Mouse (Mus musculus): Measurements from ENCODE around the gene Rab37. TPM values are rescaled to one million over a fixed set of nuclear protein-coding genes. Genes with fewer than 3 reads are reported as not detected.

Gene Rab37
- polyA plus RNA-seq, 1 experiment from 2014 or later, result 3.7 TPM

DNA sequence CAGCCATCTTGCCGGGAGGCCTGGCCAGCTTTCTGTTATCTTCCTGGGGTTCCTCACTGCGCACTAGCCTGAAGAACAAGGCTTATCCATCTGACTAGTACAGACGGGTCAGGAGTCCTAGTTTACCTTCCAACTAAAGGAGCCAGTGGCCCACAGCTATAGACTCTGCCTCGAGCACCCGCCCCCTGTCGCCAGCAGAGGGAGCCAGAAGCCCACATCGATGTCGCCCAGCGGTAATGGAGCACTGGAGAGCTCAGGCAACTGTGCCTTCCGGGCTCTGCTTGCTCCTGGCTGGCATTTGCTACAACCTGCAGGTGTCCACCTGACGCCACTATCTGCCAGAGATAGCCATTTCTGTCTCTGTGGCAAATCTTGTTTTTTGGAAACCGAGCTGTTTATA, 111.1 kb downstream of the Rab37 start:
- H3K4me3 ChIP-seq (ENCODE audit: low read length), result no peak overlapping the region
- H3K4me1 ChIP-seq (ENCODE audit: control insufficient read depth, insufficient read depth, low read length), result no peaks in the 10 kb centered on the region
- peaks cover 25% of the 10 kb centered on the region for H3K36me3 ChIP-seq (ENCODE audit: control insufficient read depth, insufficient read depth)
- H3K27ac ChIP-seq (ENCODE audit: low read length), result no peak overlapping the region
- ATAC-seq (replicated peaks; ENCODE audit: extremely low read depth, insufficient read depth, low FRiP score), result peak; percentile 83
- no peaks in the 10 kb centered on the region for H3K9me3 ChIP-seq (replicated peaks; ENCODE audit: control insufficient read depth, low read length)
- H3K4me2 ChIP-seq (ENCODE audit: low read depth, low read length), result no peak overlapping the region
- 13% methylated on average over 12 of the region's 12 CpGs for WGBS
- H3K27me3 ChIP-seq (ENCODE audit: control insufficient read depth, insufficient read depth, low read length), result no peaks in the 10 kb centered on the region
- no peak overlapping the region for H3K9ac ChIP-seq (ENCODE audit: low read length)

DNA sequence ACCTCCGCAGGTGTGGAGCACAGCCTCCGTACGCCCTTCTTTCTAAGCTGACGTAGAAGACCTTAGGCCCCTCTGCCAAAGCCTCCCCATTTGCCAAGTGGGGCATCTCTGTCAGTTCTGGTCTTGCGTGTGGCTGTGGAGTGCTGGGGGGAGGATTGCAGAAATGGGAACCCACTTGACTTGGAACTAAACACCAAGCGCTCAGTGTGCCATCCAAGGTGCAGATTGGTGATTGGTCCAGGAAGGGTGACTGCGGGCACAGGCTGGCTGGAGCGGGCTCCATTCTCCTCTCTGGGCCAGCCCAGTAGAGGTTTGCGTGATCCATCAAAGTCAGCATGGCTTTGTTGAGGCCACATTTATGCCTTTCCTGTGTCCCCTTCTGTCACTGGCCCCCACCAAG, 111.5 kb downstream of the Rab37 start:
- 91% methylated on average over 9 of the region's 9 CpGs for WGBS
- Histone ChIP-seq H3K36me3 (ENCODE audit: control insufficient read depth, insufficient read depth) (peaks cover 23% of the 10 kb centered on the region), H3K4me3 (ENCODE audit: low read length) (no peak overlapping the region), H3K27ac (ENCODE audit: low read length) (no peak overlapping the region), H3K4me1 (ENCODE audit: control insufficient read depth, insufficient read depth, low read length) (no peaks in the 10 kb centered on the region), H3K27me3 (ENCODE audit: control insufficient read depth, insufficient read depth, low read length) (no peaks in the 10 kb centered on the region), H3K9ac (ENCODE audit: low read length) (no peak overlapping the region), H3K4me2 (ENCODE audit: low read depth, low read length) (no peak overlapping the region), H3K9me3 (replicated peaks; ENCODE audit: control insufficient read depth, low read length) (no peaks in the 10 kb centered on the region)
- no peak for ATAC-seq (replicated peaks; ENCODE audit: extremely low read depth, insufficient read depth, low FRiP score)

DNA sequence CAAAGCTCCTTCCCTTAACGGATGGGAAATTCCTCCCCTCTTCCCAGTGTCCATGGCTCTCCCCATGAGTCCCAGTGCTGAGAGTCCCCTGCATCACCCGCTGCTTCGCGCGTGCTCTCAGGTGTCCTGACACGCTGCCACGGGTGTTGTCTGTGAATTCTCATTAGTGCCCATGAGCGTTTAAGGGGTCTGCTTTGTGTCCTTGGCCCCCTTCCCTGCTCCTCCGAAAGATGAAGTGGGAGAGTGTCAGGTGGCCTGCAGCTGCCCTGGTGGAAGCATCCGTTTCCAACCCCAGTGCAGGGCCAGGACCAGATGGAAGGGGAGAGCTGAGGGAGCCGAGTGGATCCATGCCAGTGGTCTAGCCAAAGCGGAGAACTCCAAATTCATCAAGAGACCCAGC, 116.9 kb downstream of the Rab37 start:
- Histone ChIP-seq H3K36me3 (ENCODE audit: control insufficient read depth, insufficient read depth) (peaks cover 13% of the 10 kb centered on the region), H3K27ac (ENCODE audit: low read length) (no peak overlapping the region), H3K9ac (ENCODE audit: low read length) (no peak overlapping the region), H3K4me2 (ENCODE audit: low read depth, low read length) (no peak overlapping the region), H3K27me3 (ENCODE audit: control insufficient read depth, insufficient read depth, low read length) (no peaks in the 10 kb centered on the region), H3K4me3 (ENCODE audit: low read length) (no peak overlapping the region), H3K9me3 (replicated peaks; ENCODE audit: control insufficient read depth, low read length) (no peaks in the 10 kb centered on the region), H3K4me1 (ENCODE audit: control insufficient read depth, insufficient read depth, low read length) (peaks cover 6% of the 10 kb centered on the region; the same call in 1 of the 2 replicates)
- ATAC-seq (replicated peaks; ENCODE audit: extremely low read depth, insufficient read depth, low FRiP score), result no peak
- WGBS, result 81% methylated on average over 12 of the region's 12 CpGs

DNA sequence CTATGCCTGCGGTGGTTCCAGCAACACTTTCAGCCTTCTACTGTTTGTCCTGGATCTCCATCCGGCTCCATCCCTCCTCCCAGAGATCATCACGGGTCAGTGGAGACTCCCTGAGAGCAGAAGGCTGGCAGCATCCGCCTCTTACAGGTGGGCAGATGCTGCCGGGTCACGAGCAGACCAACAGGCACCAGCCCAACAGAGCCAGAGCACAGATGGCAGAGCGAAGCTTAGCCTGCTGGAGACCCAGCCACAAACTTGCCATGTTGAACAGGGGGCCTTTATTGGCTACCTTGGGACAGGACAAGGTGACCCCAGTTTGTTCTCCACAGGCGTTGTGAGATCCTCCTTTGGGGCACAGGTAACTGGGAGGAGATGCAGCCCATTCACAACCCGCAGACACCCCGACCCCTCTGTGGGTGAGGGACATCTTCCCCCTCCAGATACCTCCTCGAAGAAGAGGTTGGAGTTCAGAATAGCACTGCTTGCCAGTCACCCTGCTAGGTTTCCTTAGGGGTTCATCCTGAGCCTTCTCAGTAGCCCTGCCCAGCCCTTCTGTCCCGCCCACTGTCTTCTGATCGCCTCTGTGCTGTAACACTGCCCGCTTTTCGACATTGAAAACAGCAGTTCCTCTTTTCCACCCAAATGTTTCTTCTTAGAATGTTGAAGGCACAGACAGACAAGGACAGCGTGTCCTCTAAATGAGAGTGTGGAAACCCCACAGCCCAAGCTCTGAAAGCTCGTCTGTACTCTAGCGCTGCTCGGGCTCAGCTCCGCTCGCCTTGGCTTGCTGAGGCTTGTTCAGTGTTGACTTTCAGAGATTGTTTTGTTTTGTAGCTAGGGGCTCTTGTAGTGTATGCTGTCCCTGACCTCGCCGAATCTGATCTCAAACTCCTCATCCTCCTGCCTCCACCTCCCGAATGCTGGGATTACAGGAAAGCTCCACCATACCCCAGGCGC, 117.8 kb downstream of the Rab37 start:
- Histone ChIP-seq H3K4me2 (ENCODE audit: low read depth, low read length) (no peak overlapping the region), H3K4me3 (ENCODE audit: low read length) (no peak overlapping the region), H3K27ac (ENCODE audit: low read length) (no peak overlapping the region), H3K9ac (ENCODE audit: low read length) (no peak overlapping the region), H3K9me3 (replicated peaks; ENCODE audit: control insufficient read depth, low read length) (no peaks in the 10 kb centered on the region), H3K27me3 (ENCODE audit: control insufficient read depth, insufficient read depth, low read length) (no peaks in the 10 kb centered on the region), H3K4me1 (ENCODE audit: control insufficient read depth, insufficient read depth, low read length) (peaks cover 6% of the 10 kb centered on the region; the same call in 1 of the 2 replicates), H3K36me3 (ENCODE audit: control insufficient read depth, insufficient read depth) (peaks cover 13% of the 10 kb centered on the region)
- no peak for ATAC-seq (replicated peaks; ENCODE audit: extremely low read depth, insufficient read depth, low FRiP score)
- 73% methylated on average over 25 of the region's 25 CpGs for WGBS

DNA sequence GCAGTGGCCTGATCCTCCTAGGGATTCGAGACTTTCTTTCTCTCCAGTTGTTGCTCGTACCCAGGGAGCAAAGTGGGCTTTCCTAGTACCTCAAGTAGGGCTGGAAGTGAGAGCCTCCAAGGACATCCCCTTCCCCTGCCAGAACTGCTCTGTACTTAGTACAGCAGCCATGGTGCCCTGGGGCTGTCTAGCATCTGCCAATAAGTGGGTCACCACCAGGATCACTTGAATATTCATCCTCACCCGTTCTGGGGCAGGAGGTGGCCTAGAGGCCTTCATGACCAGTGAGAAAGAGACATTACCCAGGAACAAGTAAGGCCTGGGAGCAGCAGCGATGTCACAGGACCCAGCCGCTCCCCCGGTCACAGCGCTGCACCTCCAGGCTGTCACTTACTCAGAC, 118.7 kb downstream of the Rab37 start:
- no peak for ATAC-seq (replicated peaks; ENCODE audit: extremely low read depth, insufficient read depth, low FRiP score)
- no peak overlapping the region for H3K4me2 ChIP-seq (ENCODE audit: low read depth, low read length)
- peaks cover 8% of the 10 kb centered on the region; the same call in 1 of the 2 replicates for H3K4me1 ChIP-seq (ENCODE audit: control insufficient read depth, insufficient read depth, low read length)
- no peak overlapping the region for H3K4me3 ChIP-seq (ENCODE audit: low read length)
- H3K9me3 ChIP-seq (replicated peaks; ENCODE audit: control insufficient read depth, low read length), result no peaks in the 10 kb centered on the region
- H3K9ac ChIP-seq (ENCODE audit: low read length), result no peak overlapping the region
- peaks cover 13% of the 10 kb centered on the region for H3K36me3 ChIP-seq (ENCODE audit: control insufficient read depth, insufficient read depth)
- H3K27ac ChIP-seq (ENCODE audit: low read length), result no peak overlapping the region
- WGBS, result 82% methylated on average over 7 of the region's 7 CpGs
- H3K27me3 ChIP-seq (ENCODE audit: control insufficient read depth, insufficient read depth, low read length), result no peaks in the 10 kb centered on the region

Other genes with a start within 250 kb of the Rab37 start
- gene Gprc5c, start 240.3 kb upstream of the Rab37 start, polyA plus RNA-seq (2015; fragmentation: Nextera tagmentation; extraction: Ambion mirVana), result 14.5 and 15.4 TPM in 2 replicates
- 1.2 and 1.4 TPM in 2 replicates for gene Cd300a, start 201.4 kb upstream of the Rab37 start, polyA plus RNA-seq (2015; fragmentation: Nextera tagmentation; extraction: Ambion mirVana)
- 0.59 and 0.70 TPM in 2 replicates for gene Cd300lb, start 157.0 kb upstream of the Rab37 start, polyA plus RNA-seq (2015; fragmentation: Nextera tagmentation; extraction: Ambion mirVana)
- gene Cd300c, start 122.3 kb upstream of the Rab37 start, polyA plus RNA-seq (2015; fragmentation: Nextera tagmentation; extraction: Ambion mirVana), result not detected in 2 replicates
- gene Cd300ld, start 101.5 kb upstream of the Rab37 start, polyA plus RNA-seq (2015; fragmentation: Nextera tagmentation; extraction: Ambion mirVana), result 0.26 and 0.37 TPM in 2 replicates
- 1.5 and 2.3 TPM in 2 replicates for gene Cd300c2, start 89.6 kb upstream of the Rab37 start, polyA plus RNA-seq (2015; fragmentation: Nextera tagmentation; extraction: Ambion mirVana)
- not detected in 2 replicates for gene Cd300ld2, start 75.2 kb upstream of the Rab37 start, polyA plus RNA-seq (2015; fragmentation: Nextera tagmentation; extraction: Ambion mirVana)
- not detected in 2 replicates for gene Cd300ld4, start 64.4 kb upstream of the Rab37 start, polyA plus RNA-seq (2015; fragmentation: Nextera tagmentation; extraction: Ambion mirVana)
- gene Cd300ld5, start 53.7 kb upstream of the Rab37 start, polyA plus RNA-seq (2015; fragmentation: Nextera tagmentation; extraction: Ambion mirVana), result not detected in 2 replicates
- not detected in 2 replicates for gene Cd300ld3, start 43.0 kb upstream of the Rab37 start, polyA plus RNA-seq (2015; fragmentation: Nextera tagmentation; extraction: Ambion mirVana)
- gene Cd300e, start 29.3 kb upstream of the Rab37 start, polyA plus RNA-seq (2015; fragmentation: Nextera tagmentation; extraction: Ambion mirVana), result not detected in 2 replicates
- 0.72 and 0.87 TPM in 2 replicates for gene Cd300lf, start 42.6 kb downstream of the Rab37 start, polyA plus RNA-seq (2015; fragmentation: Nextera tagmentation; extraction: Ambion mirVana)
- 34.2 and 51.7 TPM in 2 replicates for gene Slc9a3r1, start 71.9 kb downstream of the Rab37 start, polyA plus RNA-seq (2015; fragmentation: Nextera tagmentation; extraction: Ambion mirVana)
- 6.6 and 7.1 TPM in 2 replicates for gene Tmem104, start 96.1 kb downstream of the Rab37 start, polyA plus RNA-seq (2015; fragmentation: Nextera tagmentation; extraction: Ambion mirVana)
- 18.6 and 20.8 TPM in 2 replicates for gene Nat9, start 96.4 kb downstream of the Rab37 start, polyA plus RNA-seq (2015; fragmentation: Nextera tagmentation; extraction: Ambion mirVana)
- 0.07 and 0.21 TPM in 2 replicates for gene Grin2c, start 175.8 kb downstream of the Rab37 start, polyA plus RNA-seq (2015; fragmentation: Nextera tagmentation; extraction: Ambion mirVana)
- gene Fdxr, start 185.6 kb downstream of the Rab37 start, polyA plus RNA-seq (2015; fragmentation: Nextera tagmentation; extraction: Ambion mirVana), result 14.2 and 14.7 TPM in 2 replicates
- 0.59 and 0.74 TPM in 2 replicates for gene Fads6, start 206.2 kb downstream of the Rab37 start, polyA plus RNA-seq (2015; fragmentation: Nextera tagmentation; extraction: Ambion mirVana)
- gene Otop2, start 215.7 kb downstream of the Rab37 start, polyA plus RNA-seq (2015; fragmentation: Nextera tagmentation; extraction: Ambion mirVana), result not detected in 2 replicates
- gene Ush1g, start 230.6 kb downstream of the Rab37 start, polyA plus RNA-seq (2015; fragmentation: Nextera tagmentation; extraction: Ambion mirVana), result 0.26 and 0.32 TPM in 2 replicates
- not detected in 2 replicates for gene Otop3, start 243.3 kb downstream of the Rab37 start, polyA plus RNA-seq (2015; fragmentation: Nextera tagmentation; extraction: Ambion mirVana)

Measured in heart, embryonic 16.5 days (tissue).